ENCODE assay signal across 8 mouse cellular contexts in the genomic region with DNA sequence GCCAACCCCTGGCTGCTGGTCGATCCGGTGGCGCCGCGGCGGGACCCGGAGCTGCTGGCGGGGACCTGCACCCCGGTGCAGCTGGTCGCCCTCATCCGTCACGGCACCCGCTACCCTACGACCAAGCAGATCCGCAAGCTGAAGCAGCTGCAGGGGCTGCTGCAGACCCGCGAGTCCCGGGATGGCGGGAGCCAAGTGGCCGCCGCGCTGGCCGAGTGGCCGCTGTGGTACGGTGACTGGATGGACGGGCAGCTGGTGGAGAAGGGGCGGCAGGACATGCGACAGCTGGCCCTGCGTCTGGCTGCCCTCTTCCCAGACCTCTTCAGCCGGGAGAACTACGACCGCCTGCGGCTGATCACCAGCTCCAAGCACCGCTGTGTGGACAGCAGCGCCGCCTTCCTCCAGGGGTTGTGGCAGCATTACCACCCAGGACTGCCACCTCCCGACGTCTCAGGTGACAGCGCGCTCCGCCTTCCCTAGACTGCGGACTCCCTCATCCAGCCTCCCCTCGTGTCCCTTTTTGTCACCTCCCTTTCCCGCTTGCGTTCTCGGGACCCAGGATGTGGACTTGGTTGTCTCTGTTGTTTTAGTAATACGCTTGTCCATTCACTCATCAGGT. TPM values are rescaled to one million over a fixed set of nuclear protein-coding genes. Genes with fewer than 3 reads are reported as not detected.
DNase-seq lines count a peak whose midpoint lies in the region; ATAC-seq and TF ChIP-seq lines count a peak whose summit lies in the region.
"Not testable (repeated sequence)": the region's sequence is repeated elsewhere in the genome, so short reads cannot be mapped to it uniquely, and the experiment has no call there.

No protein-coding gene starts in this region.

- not testable (repeated sequence) for H3K4me1 ChIP-seq in forebrain, embryonic 14.5 days (ENCODE audit: control insufficient read depth, insufficient read depth, low read length); testis, adult 2 months (ENCODE audit: control insufficient read depth, insufficient read depth, low read length)
- peaks cover 17% of the 10 kb centered on the region; the same call in 1 of the 2 replicates for H3K4me1 ChIP-seq in neural tube, embryonic 14.5 days (ENCODE audit: control insufficient read depth, insufficient read depth, low read length)

- peak overlapping the region; percentile 74 for H3K4me3 ChIP-seq in forebrain, embryonic 14.5 days (ENCODE audit: low read depth, low read length)
- peak overlapping the region; percentile 74 for H3K4me3 ChIP-seq in neural tube, embryonic 14.5 days (ENCODE audit: low read depth, low read length)
- peak overlapping the region; percentile 86 for H3K4me3 ChIP-seq in testis, adult 2 months (ENCODE audit: control insufficient read depth, low read depth, low read length)

- H3K4me2 ChIP-seq in forebrain, embryonic 14.5 days (ENCODE audit: low read length): peak overlapping the region; percentile 79
- H3K4me2 ChIP-seq in neural tube, embryonic 14.5 days (ENCODE audit: low read depth, low read length): peak overlapping the region; percentile 67

- H3K36me3 ChIP-seq in forebrain, embryonic 14.5 days (ENCODE audit: control insufficient read depth, insufficient read depth, low read length); neural tube, embryonic 14.5 days (ENCODE audit: control insufficient read depth, insufficient read depth, low read length); testis, adult 2 months (ENCODE audit: control insufficient read depth, insufficient read depth, low read length): not testable (repeated sequence)

- peak overlapping the region; percentile 85 for H3K9ac ChIP-seq in forebrain, embryonic 14.5 days (ENCODE audit: low read length)
- H3K9ac ChIP-seq in neural tube, embryonic 14.5 days (replicated peaks; ENCODE audit: low read depth, low read length): peak overlapping the region; percentile 65

- peak; percentile 48; the same call in 1 of the 2 replicates for TF ChIP-seq POLR2A in testis, adult 2 months (IDR thresholded peaks at IDR 0.05; ENCODE audit: control insufficient read depth, low read depth, low read length)

- not testable (repeated sequence) for H3K27me3 ChIP-seq in forebrain, embryonic 14.5 days (replicated peaks; ENCODE audit: control insufficient read depth, insufficient read depth, low read length); neural tube, embryonic 14.5 days (ENCODE audit: control insufficient read depth, insufficient read depth, low read length); testis, adult 2 months (ENCODE audit: control insufficient read depth, insufficient read depth, low read length)

- ATAC-seq in forebrain, embryonic 14.5 days: peak; percentile 81
- ATAC-seq in neural tube, embryonic 14.5 days (ENCODE audit: low read depth): peak; percentile 89

- intact Hi-C loops in heart, postnatal 14 days (cut with DNase I): loop anchor here (5.0 kb wide), 2 partner anchors 319 to 514 kb away; no protein-coding TSS in a partner anchor

- under 1% methylated on average over 44 of the region's 47 CpGs for WGBS in forebrain, embryonic 14.5 days
- WGBS in neural tube, embryonic 14.5 days: under 1% methylated on average over 34 of the region's 47 CpGs

- H3K9me3 ChIP-seq in forebrain, embryonic 14.5 days (replicated peaks; ENCODE audit: control insufficient read depth, low read length); neural tube, embryonic 14.5 days (ENCODE audit: control insufficient read depth, low read length): not testable (repeated sequence)

- peak; percentile 36 to 41 for DNase-seq in CD8-positive naive resting alpha-beta T cell, adult 2 months (ENCODE audit: low read depth in 2 of 2, low spot score in 2 of 2)
- DNase-seq in c-Kit-positive CD71-positive TER-119-positive erythroid progenitor cells, embryonic 14.5 days (ENCODE audit: low spot score): peak; percentile 66
- peak; percentile 59 for DNase-seq in forebrain, embryonic 14.5 days (ENCODE audit: low spot score)
- DNase-seq in heart, postnatal 14 days: peak; percentile 60 to 67
- peak; percentile 64 for DNase-seq in layer of hippocampus, adult 11-12 months (ENCODE audit: low spot score)
- DNase-seq in lung, adult 18-20 months: peak; percentile 78 to 81

- peak overlapping the region; percentile 87 for H3K27ac ChIP-seq in forebrain, embryonic 14.5 days (ENCODE audit: low read depth, low read length)
- peak overlapping the region; percentile 78 for H3K27ac ChIP-seq in neural tube, embryonic 14.5 days (ENCODE audit: low read depth, low read length)
- H3K27ac ChIP-seq in testis, adult 2 months (ENCODE audit: control insufficient read depth, insufficient read depth, low read depth, low read length): peak overlapping the region; percentile 59

- peak; percentile 18; the same call in 1 of the 2 replicates for TF ChIP-seq CTCF in testis, adult 2 months (IDR thresholded peaks at IDR 0.05; ENCODE audit: control insufficient read depth, insufficient read depth, insufficient replicate concordance, low read depth, low read length)

RNA-seq across cellular contexts. Expression of gene Minpp1, which starts 0.6 kb away (rescaled TPM):
- 37.5 and 49.9 TPM in 2 replicates for polyA plus RNA-seq in forebrain, embryonic 14.5 days (2014; fragmentation: Nextera tagmentation; extraction: Ambion mirVana)
- 10 to 100 TPM; 19.3 to 20.3 TPM for total RNA-seq in heart, postnatal 14 days (2021)
- polyA plus RNA-seq in neural tube, embryonic 14.5 days (2014; fragmentation: Nextera tagmentation; extraction: Ambion mirVana): 60.5 and 65.6 TPM in 2 replicates
- 8.8 and 10.5 TPM in 2 replicates for polyA plus RNA-seq in testis, adult 2 months (2012; rRNA removed)

RNA-seq across cellular contexts. Expression of gene Rpl9-ps6, which starts 19.8 kb away (rescaled TPM):
- polyA plus RNA-seq in forebrain, embryonic 14.5 days (2014; fragmentation: Nextera tagmentation; extraction: Ambion mirVana): 73.1 and 96.9 TPM in 2 replicates
- total RNA-seq in heart, postnatal 14 days (2021): 10 to 100 TPM; 19.7 to 27.8 TPM
- 53.9 and 54.2 TPM in 2 replicates for polyA plus RNA-seq in neural tube, embryonic 14.5 days (2014; fragmentation: Nextera tagmentation; extraction: Ambion mirVana)
- 4.2 and 4.6 TPM in 2 replicates for polyA plus RNA-seq in testis, adult 2 months (2012; rRNA removed)

Comparison
In these comparisons a context has a peak if more than half of its experiments do, and no peak if none do; other contexts are left out.
1. Peak in every context shown above with its lines: DNase-seq, ATAC-seq, H3K4me3 ChIP-seq and H3K27ac ChIP-seq.